Mouse (Mus musculus): Measurements from ENCODE around the gene Gm11492. TPM values are rescaled to one million over a fixed set of nuclear protein-coding genes. Genes with fewer than 3 reads are reported as not detected.

Gm11492 gene
- not detected for total RNA-seq (2021)
- long read RNA-seq, experiment 1 = 0 reads
- long read RNA-seq, experiment 2 = 0 reads

- DNase-seq (ENCODE audit: low spot score) = no peak
Observed at GRCm38 (mm10) chr11:87566501-87566900, at the start of gene Gm11492. Gene Gm11492 (plus strand): TSS chr11:87566653.

GRCm38 (mm10) chr11:87519260-87519659, 47.2 kb upstream of the Gm11492 start:
- DNase-seq (ENCODE audit: low spot score) = peak; percentile 22

GRCm38 (mm10) chr11:87523466-87523865, 43.0 kb upstream of the Gm11492 start:
- no peak for DNase-seq (ENCODE audit: low spot score)

DNA sequence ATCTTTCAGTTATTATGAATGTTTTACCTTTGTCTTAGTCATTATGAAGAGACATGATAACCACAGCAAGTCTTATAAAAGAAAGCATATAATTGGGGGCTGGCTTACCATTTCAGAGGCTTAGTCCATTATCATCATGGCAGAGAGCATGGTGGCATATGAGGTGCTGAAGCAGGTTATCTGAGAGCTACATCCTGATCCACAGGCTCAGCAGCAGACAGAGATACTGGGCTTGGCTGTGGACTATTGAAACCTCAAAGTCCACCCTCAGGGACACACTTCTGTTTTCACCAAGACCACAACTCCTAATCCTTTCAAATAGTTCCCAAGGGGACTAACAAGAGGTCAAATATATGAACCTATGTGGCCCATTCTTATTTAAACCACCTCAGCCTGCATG, 42.5 kb upstream of the Gm11492 start:
- no peak for DNase-seq (ENCODE audit: low spot score)

DNA sequence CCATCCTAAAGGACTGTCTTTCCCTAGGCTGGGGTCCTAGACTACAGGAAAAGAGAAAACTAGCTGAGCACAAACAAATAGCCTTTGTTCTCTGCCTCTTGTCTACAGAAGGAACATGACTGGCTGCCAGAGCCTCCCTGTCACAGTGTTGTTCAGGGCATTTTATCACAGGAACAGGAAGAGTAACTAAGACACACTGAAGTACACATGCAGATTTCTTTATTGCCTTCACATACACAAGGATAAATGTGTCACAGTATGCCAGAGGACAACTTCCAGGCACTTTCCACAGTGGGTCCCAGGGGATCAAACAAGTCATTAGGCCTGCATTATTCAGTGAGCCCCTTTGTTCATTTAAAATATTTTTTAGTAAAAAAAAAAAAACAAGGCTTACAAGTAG, 41.7 kb upstream of the Gm11492 start:
- DNase-seq (ENCODE audit: low spot score) = no peak

- no peak for DNase-seq (ENCODE audit: low spot score)
Observed at GRCm38 (mm10) chr11:87527364-87527763, 39.1 kb upstream of the Gm11492 start.

GRCm38 (mm10) chr11:87527990-87528389, 38.5 kb upstream of the Gm11492 start:
- DNase-seq (ENCODE audit: low spot score) = no peak

GRCm38 (mm10) chr11:87531695-87532094, 34.8 kb upstream of the Gm11492 start:
- no peak for DNase-seq (ENCODE audit: low spot score)

DNA sequence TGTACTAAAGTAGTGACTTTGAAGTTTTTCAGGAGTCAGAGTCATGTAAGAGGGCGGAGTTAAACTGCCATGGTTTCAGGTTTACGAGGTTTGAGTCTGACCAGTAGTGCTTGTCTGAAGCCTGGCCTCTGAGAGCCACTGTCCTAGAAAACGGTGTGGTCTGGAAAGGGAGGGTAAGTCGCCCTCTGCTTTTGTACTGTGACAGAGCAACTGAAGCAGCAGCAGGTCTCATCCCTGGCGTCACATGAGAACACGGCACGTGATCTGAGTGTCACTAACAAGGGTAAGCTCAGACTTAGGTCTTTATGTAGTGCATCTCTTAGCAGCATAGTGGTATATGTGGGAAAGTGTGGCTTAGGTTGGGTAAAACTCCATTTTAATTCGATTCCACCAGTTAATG, 24.2 kb upstream of the Gm11492 start:
- no peak for DNase-seq (ENCODE audit: low spot score)

DNA sequence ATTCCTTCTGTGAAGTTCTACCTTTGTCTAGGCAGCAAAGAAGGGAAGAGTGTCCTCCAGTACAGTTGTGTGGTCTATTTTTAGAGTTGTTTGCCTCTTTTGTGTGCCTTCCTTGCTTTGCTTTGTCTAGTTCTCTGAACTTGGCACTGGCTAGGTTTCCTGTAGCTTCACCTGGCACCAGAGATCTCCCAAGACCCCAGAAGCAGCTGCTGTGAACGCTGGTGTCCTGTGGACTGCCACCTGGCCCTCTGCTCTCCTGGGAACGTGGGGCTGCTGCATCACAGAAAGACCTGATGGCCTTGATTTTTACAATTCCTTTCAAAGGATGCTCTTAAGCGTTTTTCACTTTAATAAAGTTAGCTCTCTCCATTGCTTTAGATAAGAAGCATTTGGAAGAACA, 23.5 kb upstream of the Gm11492 start:
- DNase-seq (ENCODE audit: low spot score) = no peak

DNA sequence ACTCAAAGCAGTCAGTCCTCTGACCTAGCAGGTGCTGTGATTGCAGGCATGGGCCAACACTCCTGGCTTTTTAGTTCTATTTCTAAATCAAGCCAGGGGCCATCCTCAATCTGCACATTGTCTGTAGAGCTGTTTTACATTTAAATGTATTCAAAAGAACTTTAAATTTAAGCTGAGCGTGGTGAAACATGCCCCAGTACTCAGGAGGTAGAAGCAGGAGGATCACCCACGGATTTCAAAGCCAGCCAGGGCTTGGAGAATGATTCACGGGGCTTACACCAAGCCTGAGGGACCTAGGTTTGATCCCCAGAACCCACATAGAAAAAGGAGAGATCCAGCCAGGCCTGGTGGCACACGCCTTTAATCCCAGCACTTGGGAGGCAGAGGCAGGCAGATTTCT, 13.1 kb upstream of the Gm11492 start:
- no peak for DNase-seq (ENCODE audit: low spot score)

DNA sequence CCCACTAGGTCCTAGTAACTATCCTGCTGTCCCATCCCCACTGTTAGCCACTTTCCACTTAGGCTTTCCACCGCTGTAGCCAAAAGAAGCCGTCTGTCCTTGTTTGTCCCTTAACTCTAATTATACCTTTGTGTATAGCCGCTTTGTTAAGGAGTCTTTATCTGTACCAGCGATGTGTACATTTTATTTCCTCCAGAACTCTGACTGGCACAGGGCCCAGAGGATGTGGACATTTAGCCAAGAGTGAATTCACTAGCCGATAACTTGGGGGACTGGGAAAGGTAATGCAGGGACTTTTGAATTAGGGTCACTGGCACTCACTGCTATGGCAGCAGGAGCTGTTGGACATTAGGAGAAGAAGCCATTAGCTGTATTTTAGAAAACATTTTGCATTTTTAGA, 12.1 kb upstream of the Gm11492 start:
- DNase-seq (ENCODE audit: low spot score) = no peak

GRCm38 (mm10) chr11:87555106-87555703, 11.2 kb upstream of the Gm11492 start:
- DNase-seq (ENCODE audit: low spot score) = no peak

DNA sequence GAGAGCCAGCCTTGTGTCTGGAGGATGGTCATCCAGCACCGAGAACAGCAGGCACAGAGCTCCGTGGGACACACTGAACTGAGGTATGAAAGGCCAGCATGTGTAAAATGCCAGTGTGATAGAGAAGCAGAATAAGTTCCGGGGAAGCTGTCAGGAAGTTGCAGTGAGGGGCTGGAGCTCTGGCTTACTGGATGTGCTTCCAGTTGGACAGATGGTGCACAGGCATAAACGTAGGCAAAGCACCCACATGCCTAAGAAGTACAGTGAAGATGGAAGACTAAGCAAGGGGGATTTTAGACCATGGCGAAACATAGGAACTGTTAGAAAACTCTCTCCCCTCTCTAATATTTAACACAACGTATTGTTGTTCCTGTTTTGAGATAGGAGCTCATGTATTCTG, 5.2 kb upstream of the Gm11492 start:
- DNase-seq (ENCODE audit: low spot score) = no peak

DNA sequence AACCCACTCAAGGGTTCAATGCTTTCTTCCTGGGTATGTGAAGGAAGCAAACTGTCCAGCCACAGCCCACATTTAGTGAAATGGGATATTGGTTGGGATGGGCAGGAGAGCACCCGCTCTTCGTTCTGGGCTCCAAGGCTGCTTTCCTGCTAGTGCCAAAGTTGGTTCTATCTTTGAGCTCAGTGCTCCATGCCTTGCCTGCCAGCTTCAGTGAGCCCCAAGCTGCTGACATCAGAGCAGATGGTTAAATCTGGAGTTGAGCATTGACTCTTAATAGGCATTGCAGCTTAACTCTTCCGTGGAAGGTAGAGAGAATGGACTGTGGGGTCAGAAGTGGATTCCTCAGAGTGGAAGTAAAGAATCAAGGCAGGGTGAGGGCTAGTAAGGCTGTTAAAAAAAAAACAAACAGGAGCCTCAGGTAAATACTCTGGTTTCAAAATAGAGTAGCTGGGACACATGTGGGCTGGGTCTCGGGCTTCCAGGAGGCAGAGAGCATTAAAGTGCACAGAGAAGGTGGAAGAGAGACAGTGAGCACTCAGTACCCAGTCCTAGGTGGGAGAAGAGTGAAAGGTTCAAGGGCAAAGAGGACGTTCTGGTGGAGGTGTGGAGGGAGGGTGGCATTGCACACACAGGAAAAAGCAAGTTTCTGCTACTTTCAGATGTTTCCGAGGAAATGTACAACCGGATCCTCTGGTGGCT, 2.0 kb downstream of the Gm11492 start, which contains the start of gene Sept4:
Gene Sept4 (plus strand): TSS at position 649 of the 699 bp plus-strand sequence.
- no peak for DNase-seq (ENCODE audit: low spot score)

- DNase-seq (ENCODE audit: low spot score) = no peak
Observed at GRCm38 (mm10) chr11:87570743-87571142, 4.3 kb downstream of the Gm11492 start.

DNA sequence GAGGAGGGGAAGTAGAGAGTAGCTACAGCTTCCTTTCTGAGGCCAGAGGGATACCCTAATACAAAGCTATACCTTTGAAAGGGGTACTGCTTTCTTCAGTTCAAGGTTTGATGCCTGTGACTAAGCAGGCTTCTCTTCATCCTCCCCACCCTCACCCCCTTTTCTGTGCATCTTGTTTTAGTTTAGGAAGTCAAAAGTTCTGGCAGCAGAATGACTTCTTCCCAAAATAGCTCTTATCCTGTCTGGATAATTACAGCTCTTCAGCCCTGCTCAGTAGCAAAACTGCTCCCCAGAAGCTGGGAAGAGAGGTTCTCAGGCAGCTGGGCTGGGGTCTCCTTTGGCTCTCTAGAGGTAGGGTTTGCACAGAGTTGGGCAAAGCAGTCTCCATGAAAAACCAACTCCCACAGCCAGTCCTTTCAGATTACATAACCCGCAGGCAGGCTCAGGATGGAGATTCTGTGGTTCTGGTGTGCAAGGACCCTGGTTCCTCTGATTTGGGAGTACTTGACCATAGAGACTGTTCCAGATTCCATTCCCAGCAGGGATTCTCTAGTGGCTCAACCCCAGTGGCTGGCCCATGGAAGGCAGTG, 5.0 kb downstream of the Gm11492 start:
- no peak for DNase-seq (ENCODE audit: low spot score)

GRCm38 (mm10) chr11:87573751-87574150, 7.3 kb downstream of the Gm11492 start:
- DNase-seq (ENCODE audit: low spot score) = no peak

DNA sequence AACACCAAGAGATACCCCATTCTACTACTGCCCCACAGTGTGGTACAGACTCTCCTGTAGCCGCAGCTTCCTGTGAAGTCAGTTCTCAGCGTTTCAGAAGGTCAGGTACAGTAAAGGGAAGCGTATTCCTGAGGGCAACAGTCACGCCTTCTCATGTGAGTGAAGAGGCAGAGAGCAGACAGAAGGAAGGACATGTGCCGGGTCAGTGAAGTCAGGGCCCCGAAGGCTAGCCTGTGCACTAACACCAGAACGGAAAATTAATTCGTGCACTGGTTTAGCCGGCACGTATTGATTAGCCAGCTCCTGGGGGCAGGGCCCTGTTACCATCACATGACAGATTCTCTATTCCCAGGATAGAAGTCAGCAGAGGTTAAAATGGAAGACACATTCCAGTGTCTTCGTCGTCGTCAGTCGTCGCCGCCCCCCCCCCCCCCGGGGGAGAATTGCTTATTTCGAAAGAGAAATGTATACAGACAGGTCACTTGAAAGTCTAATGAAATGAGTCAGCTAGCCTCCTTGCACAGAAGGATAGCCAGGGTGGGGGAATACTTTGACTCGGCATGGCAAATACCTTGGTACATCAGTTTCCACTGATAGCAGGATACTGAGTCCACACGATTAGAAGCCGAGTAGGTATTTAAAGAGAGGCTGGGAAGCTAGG, 8.2 kb downstream of the Gm11492 start:
- DNase-seq (ENCODE audit: low spot score) = no peak

DNA sequence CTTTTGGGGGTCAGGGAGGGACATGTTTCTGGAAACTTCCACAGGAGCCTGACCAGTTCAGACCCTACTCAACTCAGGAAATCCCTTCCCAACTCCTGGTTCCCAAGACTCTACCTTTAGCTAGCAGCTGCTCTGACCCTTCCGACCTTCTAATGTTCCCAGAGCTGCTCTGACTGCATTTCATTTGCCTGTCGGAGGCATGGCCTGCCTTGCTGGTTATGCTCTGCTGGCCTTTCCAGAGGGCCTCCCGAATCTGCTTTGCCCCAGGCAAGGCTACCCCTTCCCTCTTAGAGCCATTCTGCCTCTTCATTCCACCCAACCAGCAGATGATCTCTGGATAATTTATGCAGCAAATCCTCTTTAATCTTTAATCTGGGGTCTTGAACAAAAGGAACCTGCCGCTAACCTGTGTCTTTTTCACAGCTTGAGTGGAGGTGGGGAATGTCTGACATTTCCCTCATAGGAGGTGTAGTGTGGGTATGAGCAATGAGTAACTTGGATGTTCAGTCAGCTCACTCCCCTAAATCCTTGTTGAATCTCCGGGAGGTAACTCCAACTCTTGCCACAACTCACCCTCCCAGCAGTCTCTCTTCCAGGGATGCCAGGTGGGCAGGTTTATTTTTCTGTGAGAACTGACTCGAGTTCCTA, 11.3 kb downstream of the Gm11492 start:
- no peak for DNase-seq (ENCODE audit: low spot score)

GRCm38 (mm10) chr11:87578249-87578962, 12.0 kb downstream of the Gm11492 start:
- DNase-seq (ENCODE audit: low spot score) = peak; percentile 47
